Mouse (Mus musculus) embryonic facial prominence, embryonic 10.5 days (tissue): ENCODE measurements around the gene Plcb3. TPM values are rescaled to one million over a fixed set of nuclear protein-coding genes. Genes with fewer than 3 reads are reported as not detected.

Experiments used
- DNase-seq: peaks from one replicate; pipeline ENCODE4 v3.0.0-alpha.2; 2017; ENCODE audit warnings: low spot score
- H3K27ac ChIP-seq: fragments of 300-500 bp; sonication (generic); replicated peaks from 2 replicates; pipeline ENCODE4 v1.5.1; 2016; ENCODE audit warnings: mild to moderate bottlenecking
- H3K27me3 ChIP-seq: fragments of 300-500 bp; sonication (generic); replicated peaks from 2 replicates; pipeline ENCODE4 v1.6.1; 2016; ENCODE audit warnings: low read depth, mild to moderate bottlenecking; ENCODE audit not compliant: poor library complexity, severe bottlenecking
- H3K36me3 ChIP-seq: fragments of 300-500 bp; sonication (generic); replicated peaks from 2 replicates; pipeline ENCODE4 v1.6.1; 2016; ENCODE audit warnings: mild to moderate bottlenecking, moderate library complexity
- H3K4me1 ChIP-seq: fragments of 300-500 bp; sonication (generic); 2 replicates; pipeline ENCODE4 v1.6.1; 2016
- H3K4me3 ChIP-seq: fragments of 300-500 bp; sonication (generic); 2 replicates; pipeline ENCODE4 v1.5.1; 2016; ENCODE audit warnings: mild to moderate bottlenecking, moderate library complexity
- H3K9me3 ChIP-seq: fragments of 300-500 bp; sonication (generic); 2 replicates; pipeline ENCODE4 v1.6.1; 2016; ENCODE audit warnings: mild to moderate bottlenecking
- WGBS: fragments of 180-500 bp; shearing (Covaris S2); methylation state at CpG from one replicate; pipeline ENCODE4 v1.1.7; 2016; 5-methylcytosine and 5-hydroxymethylcytosine counted together
- polyA plus RNA-seq: library from polyadenylated mRNA; unstranded; fragments of >200 nt; fragmentation: Nextera tagmentation; extraction: Ambion mirVana; gene quantifications from 2 replicates; pipeline ENCODE4 v1.2.1, GENCODE M21; 2016

The Plcb3 gene
- polyA plus RNA-seq, 1 experiment from 2014 or later, result 37.0 TPM

DNA sequence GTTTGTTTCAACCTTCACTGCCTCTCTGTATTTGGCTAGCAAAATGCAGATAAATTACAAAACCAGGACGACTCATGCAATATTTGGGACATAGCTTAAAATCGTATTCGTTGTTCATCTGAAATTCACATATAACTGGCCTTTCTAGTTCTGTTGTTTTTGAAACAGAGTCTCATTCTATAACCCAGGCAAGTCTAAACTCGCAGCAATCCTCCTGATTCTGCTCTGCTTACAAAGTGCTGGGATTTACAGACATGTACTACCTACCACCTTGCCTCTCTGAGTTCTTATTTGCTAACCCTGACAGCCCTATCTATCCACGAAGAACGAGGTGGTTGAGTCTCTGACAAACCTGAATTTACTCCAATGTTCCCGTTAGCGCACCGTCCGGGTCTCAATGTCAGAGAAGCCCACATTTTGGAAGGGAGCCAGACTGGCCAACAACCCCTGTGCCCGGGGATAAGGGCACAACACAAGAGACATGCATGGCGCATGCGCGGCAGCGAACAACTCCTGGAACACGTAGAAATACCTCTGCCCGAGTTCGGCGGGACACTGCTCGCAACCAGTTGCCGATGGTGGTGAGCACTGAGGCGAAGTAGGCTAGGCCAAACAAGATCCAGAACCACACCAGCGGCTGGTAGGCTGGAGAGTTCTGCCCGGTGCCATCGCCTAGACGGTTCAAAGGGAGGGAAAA lies 49.6 kb downstream of the Plcb3 start:
- Histone ChIP-seq H3K27me3 (peaks cover 96% of the 10 kb centered on the region), H3K27ac (no peak overlapping the region; the same call in 1 of the 2 replicates), H3K36me3 (no peaks in the 10 kb centered on the region), H3K4me3 (peak overlapping the region; percentile 47), H3K9me3 (no peaks in the 10 kb centered on the region), H3K4me1 (peaks cover 39% of the 10 kb centered on the region)
- peak; percentile 65 for DNase-seq
- WGBS, result 8% methylated on average over 26 of the region's 26 CpGs

DNA sequence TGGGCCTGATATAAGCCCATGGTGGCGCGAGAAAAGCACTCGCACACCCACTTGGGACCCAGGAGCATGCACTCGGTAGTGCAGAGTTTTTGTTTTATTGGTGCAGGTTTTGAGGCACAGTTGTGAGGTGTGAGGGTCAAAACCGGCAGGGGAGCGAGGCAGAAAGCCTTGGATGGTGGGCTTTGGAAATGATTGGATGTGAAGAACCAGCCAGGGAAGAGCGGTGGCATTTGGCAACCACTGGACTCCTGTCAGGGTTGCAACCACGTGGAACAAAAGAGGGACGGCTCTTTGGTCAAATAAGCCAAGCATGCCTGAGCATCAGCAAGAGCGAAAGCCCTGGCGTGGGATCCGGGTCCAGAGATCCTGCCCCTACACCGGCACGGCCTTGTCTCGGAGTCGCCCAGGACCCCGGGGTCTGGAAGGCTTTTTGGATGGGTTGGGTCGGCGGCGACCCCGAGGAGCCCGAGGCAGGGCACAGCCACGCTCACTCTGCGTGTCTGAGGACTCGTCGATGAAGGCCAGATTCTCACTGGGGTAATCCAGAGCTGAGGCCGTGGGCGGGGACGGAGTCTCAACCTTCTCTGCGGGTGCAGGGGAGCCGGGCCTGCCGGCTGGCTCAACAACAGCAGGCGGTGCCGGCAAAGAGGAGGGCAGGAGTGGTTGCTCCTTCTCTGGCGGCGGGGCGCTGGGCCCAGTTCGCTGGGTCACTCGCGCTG lies 50.5 kb downstream of the Plcb3 start:
- Histone ChIP-seq H3K4me1 (peaks cover 48% of the 10 kb centered on the region), H3K36me3 (no peaks in the 10 kb centered on the region), H3K27ac (no peak overlapping the region), H3K27me3 (peaks cover 86% of the 10 kb centered on the region), H3K4me3 (peak overlapping the region; percentile 39), H3K9me3 (no peaks in the 10 kb centered on the region)
- peak; percentile 42 for DNase-seq
- WGBS, result 4% methylated on average over 40 of the region's 40 CpGs

DNA sequence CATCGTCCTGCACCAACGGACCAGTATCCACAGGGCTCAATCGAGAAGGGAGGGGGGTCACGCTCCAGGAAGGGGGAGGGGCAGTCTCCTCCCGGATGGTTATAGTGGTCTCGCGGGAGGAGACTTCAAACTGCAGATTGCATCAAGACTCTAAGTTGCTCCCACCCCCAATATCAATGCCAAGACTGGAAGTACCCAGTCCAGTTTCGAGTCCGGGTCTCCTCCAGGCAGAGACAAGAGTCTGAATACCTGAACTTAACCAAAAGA lies 51.0 kb downstream of the Plcb3 start, which contains the start of gene Catsperz:
Catsperz (minus strand) TSS at position 74 of the 267 bp plus-strand sequence.
- DNase-seq, result peak; percentile 45
- Histone ChIP-seq H3K4me3 (peak within 1 kb of the TSS; percentile 39), H3K27me3 (peaks cover 81% of the 10 kb centered on the region), H3K27ac (no peak within 1 kb of the TSS), H3K9me3 (no peaks in the 10 kb centered on the region), H3K4me1 (peaks cover 53% of the 10 kb centered on the region), H3K36me3 (no peaks in the 10 kb centered on the region)
- 2% methylated on average over 9 of the region's 9 CpGs for WGBS

DNA sequence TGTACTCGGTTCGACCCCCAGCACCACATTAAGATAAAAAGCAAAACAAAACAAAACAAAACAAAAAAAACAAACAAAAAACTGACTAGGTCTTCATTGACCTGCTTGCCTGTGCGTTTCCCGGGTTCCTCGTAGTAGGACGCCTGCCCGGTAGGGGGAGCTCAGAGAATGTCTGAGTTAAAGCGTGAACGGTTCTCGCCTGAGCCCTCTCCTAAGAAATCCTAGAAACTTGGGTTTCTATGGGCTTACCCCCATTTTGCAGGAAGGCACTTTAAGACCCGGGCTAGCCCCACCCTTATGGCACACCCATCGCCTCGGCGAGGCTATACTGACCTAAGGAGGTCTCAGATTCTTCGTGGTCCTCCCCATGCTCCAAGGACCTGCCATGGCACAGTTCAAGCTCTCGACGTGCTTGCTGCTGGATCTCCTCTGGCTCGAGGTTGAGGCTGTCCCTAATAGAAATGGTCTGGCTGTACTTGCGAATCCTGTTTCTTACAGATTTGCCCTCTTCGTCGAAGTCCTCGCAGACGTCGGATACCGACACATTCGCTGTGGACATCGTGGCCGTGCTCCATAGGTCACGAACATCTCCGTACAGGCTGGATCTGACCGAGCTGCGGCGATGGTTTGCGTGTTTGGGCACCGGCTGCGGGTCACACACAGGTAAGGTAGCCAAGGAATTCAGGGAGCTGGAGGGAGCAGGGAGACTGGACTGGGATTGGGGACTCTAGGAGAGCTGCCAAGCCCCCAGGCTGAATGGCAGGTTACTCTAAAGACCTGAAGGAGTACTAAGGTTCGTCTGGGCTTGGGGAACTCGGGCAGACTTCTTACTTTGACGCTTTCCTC lies 51.6 kb downstream of the Plcb3 start:
- H3K4me1 ChIP-seq, result peaks cover 59% of the 10 kb centered on the region
- peak; percentile 84 for DNase-seq
- H3K36me3 ChIP-seq, result 0 out of 2 replicates have a peak, but pooled peaks cover 5% of the 10 kb centered on the region
- peak overlapping the region; percentile 39 for H3K4me3 ChIP-seq
- H3K27ac ChIP-seq, result no peak overlapping the region
- no peaks in the 10 kb centered on the region for H3K9me3 ChIP-seq
- 3% methylated on average over 39 of the region's 39 CpGs for WGBS
- peaks cover 75% of the 10 kb centered on the region for H3K27me3 ChIP-seq

DNA sequence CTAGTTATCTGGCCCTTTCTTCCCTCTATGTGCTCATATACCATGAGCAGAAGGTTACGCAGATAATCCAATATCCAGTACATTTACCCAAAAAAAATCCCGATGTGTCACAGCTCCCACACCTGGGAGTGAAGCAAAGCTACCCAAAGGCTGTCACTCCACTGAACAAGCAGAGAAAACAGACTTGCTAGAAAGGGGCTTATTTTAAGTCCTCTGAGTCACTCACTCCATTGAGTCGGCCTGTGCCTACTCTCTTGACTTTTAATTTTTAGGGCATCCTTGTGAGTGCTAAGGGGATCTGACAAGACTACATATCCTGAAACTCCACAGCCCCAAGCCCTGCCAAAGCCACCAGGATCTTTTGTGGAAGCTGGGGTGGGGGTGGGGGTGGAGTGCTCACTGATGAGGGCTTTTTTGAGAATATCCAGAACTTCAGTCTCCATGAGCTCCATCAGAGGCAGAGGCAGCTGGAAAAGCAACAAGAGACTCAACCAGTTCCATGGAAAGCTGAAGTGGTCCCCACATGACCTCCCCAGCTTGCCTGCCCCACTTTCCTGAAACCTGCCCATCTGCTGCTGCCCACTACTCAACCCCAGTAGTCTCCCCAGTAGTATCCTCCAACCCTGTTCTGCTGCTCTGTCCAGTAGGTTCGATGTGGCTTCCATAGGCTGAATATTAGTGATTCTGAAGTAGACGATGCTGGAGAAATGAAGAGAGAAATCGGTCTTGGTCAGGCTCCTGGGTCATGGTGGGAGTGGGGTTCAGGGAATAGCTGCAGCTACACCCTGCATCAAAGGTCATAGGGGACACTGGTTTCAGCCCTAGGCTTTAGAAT lies 53.2 kb downstream of the Plcb3 start:
- WGBS, result 62% methylated on average over 6 of the region's 6 CpGs
- H3K36me3 ChIP-seq, result peaks cover 9% of the 10 kb centered on the region; the same call in 1 of the 2 replicates
- peaks cover 60% of the 10 kb centered on the region for H3K27me3 ChIP-seq
- no peak for DNase-seq
- H3K9me3 ChIP-seq, result no peaks in the 10 kb centered on the region
- no peak overlapping the region for H3K27ac ChIP-seq
- peaks cover 59% of the 10 kb centered on the region for H3K4me1 ChIP-seq
- peak overlapping the region; percentile 82 for H3K4me3 ChIP-seq

DNA sequence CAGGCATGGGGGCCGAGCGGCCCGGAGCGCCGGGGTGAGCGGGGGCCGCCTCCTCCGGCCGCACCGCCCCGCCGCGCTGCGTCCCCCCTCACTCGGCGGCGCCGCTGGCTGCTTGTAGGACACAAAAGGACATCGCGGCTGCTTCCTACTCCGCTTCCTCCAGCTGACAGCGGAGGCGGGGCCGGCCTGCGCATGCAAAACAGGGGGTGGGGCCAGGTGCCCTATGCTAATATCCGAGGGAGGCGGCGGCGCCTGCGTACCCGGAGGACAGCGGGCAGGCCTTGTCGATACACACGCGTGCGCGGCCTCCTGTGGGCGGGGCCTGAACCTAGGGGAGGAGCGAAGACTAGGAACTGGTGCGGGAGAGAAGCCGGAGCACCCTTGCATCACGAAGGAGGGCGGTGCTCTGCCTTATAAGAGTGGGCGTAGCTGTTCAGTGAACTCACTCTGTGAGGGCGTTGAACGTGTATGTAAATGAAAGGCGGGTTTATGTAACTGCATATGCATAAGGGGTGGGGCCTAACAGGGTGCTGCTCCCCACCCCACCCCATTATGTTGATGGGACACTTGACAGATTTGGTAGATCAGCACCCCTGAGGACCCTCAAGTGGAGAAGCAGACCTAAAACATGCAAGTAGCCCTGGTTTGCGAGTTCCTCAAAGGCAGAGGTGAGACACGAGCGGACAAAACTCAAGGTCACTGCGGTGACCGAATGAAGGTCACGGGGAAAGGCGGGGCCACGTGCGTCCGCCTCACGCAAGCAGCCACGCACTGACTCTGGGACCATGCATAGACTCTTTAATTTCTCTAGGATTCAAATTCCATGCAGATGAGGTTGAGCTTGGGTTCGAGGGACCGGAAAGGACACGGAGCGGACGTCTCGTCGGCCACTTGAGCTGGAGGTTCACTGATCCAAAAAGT lies 54.4 kb downstream of the Plcb3 start, which contains the start of gene Esrra:
Esrra (minus strand) TSS at position 167 of the 921 bp plus-strand sequence.
- Histone ChIP-seq H3K27ac (peak within 1 kb of the TSS; percentile 91), H3K36me3 (peaks cover 10% of the 10 kb centered on the region; the same call in 1 of the 2 replicates), H3K9me3 (no peaks in the 10 kb centered on the region), H3K4me3 (peak within 1 kb of the TSS; percentile 82), H3K4me1 (peaks cover 53% of the 10 kb centered on the region), H3K27me3 (peaks cover 48% of the 10 kb centered on the region)
- DNase-seq, result peak; percentile 100
- under 1% methylated on average over 66 of the region's 66 CpGs for WGBS

DNA sequence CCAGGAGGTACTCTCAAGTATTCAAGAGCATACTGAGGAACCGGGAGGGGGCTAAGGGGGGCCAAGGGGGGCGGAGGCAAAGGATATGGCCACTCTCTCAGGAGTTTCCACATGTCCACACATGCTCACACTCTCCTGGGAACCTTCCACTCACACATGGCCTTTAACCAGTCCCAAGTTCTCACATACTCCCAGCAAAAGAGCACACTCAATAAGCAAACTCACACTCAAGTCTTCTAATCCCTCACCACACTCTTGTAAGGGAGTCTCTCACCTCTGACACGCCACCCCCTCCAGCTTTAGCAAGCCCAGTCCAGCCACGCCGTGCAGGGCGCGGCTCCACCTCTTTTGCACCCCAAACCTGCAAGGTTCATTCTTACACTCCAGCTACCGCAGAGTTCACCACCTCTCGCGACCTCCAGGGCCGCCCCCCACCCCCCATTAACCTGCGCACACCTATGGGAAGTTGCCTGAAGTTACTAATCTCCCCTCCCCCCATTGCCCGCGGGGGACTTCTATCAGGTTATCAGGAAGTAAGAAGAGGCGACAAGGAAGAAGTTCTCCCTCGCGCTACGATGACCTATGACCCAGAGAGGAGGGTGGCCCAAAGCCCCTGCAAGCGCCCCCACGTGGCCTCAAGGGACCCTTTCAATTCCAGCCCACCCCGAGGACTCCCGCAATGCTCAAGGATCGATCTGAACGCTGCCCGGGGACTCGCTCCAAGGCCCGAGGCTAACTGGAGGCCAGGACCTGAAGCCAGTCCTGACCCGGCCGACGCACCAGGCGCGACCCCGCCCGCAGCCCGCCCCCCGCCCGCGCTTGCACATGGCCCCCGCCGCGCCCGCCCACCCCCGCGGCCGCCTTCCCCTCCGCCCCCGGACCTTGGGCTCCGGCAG lies 55.3 kb downstream of the Plcb3 start:
- DNase-seq, result no peak
- H3K4me1 ChIP-seq, result peaks cover 47% of the 10 kb centered on the region
- peak overlapping the region; percentile 91 for H3K27ac ChIP-seq
- 2% methylated on average over 48 of the region's 48 CpGs for WGBS
- H3K4me3 ChIP-seq, result peak overlapping the region; percentile 82
- H3K9me3 ChIP-seq, result no peaks in the 10 kb centered on the region
- peaks cover 10% of the 10 kb centered on the region; the same call in 1 of the 2 replicates for H3K36me3 ChIP-seq
- H3K27me3 ChIP-seq, result peaks cover 38% of the 10 kb centered on the region

DNA sequence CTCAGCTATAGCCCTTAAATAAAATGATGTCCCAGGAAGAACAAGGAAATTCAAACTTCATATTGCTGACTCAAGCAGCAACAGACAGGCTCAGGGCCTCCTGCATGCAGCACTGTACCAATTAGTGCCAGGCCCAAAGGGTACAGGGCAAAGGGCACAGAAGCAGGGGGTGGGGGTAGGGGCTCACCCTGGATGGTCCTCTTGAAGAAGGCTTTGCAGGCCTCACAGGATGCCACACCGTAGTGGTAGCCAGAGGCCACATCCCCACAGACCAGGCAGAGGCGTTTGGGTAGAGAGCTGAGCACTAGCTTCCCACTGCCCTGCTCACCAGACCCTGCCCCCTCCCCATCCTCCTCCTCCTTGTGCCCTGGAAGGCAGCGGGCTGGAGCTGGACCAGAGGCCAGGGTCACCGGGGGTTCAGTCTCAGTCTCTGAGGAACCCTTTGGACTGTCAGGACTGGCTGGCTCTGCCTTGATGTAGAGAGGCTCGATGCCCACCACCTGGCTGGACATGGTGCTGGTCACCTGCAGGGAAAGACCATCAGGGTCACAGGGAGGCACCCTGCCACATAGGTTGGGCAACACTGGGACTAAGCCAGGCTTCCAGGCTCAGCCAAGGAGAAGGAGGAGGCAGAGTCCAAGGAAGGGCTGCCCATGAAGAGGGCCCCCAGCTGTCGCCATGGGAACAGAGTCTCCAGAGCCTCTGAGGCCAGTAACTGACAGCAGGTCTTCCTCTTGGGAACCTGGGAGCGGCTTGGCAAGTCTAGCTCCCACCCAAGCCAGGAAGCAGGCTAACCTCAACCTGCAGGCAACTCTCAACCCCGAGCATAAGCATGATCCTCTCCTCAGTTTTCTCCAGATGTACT lies 56.2 kb downstream of the Plcb3 start:
- peak; percentile 48 for DNase-seq
- H3K27ac ChIP-seq, result peak overlapping the region; percentile 91

DNA sequence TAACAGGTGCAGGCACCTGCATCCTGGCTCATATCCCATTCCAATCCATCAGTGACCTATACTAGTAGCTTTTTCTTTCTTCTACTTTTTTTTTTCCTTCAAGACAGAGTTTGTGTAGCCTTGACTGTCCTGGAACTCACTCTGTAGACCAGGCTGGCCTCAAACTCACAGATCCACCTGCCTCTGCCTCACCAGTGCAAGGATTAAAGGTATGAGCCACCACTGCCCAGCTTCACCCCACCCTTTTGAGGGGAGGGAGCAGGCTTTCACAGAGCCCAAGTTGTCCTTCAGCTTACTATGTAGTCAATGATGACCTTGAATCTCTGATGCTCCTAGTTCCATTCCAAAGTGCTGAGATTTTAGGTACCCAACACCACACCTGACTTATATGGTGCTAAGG lies 56.8 kb downstream of the Plcb3 start:
- DNase-seq, result no peak
- peaks cover 32% of the 10 kb centered on the region for H3K4me1 ChIP-seq
- H3K27me3 ChIP-seq, result peaks cover 23% of the 10 kb centered on the region
- peaks cover 10% of the 10 kb centered on the region; the same call in 1 of the 2 replicates for H3K36me3 ChIP-seq
- H3K4me3 ChIP-seq, result no peak overlapping the region; the same call in 1 of the 2 replicates
- H3K9me3 ChIP-seq, result no peaks in the 10 kb centered on the region
- no peak overlapping the region for H3K27ac ChIP-seq

More for the DNA sequence above, 56.2 kb downstream of the Plcb3 start:
- H3K36me3 ChIP-seq, result peaks cover 10% of the 10 kb centered on the region; the same call in 1 of the 2 replicates
- peaks cover 38% of the 10 kb centered on the region for H3K4me1 ChIP-seq
- H3K4me3 ChIP-seq, result peak overlapping the region; percentile 82
- no peaks in the 10 kb centered on the region for H3K9me3 ChIP-seq
- peaks cover 30% of the 10 kb centered on the region for H3K27me3 ChIP-seq
- 41% methylated on average over 8 of the region's 8 CpGs for whole genome bisulfite sequencing

DNA sequence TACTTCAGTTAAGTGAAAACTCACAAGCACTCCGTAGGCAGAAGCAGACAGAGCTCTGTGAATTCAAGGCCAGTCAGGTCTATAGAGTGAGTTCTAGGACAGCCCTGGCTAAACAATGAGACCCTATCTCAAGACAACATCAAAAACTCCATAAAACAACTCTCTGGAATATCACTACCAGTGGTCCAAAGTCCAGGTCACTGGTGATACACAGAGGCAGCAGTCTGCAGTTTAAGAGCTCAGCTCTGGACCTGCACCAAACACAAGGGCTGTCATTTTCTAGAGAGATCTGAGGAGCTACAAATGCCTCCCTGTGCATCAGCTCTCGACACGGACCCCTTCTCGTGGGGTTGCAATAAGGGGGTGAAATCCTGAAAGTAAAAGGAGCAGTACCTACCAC lies 57.9 kb downstream of the Plcb3 start:
- 83% methylated on average over 4 of the region's 4 CpGs for WGBS

More for the DNA sequence above, 57.9 kb downstream of the Plcb3 start:
- H3K27me3 ChIP-seq, result peaks cover 12% of the 10 kb centered on the region
- no peak for DNase-seq
- H3K36me3 ChIP-seq, result peaks cover 20% of the 10 kb centered on the region
- H3K4me1 ChIP-seq, result peaks cover 32% of the 10 kb centered on the region
- no peak overlapping the region for H3K27ac ChIP-seq
- H3K4me3 ChIP-seq, result no peak overlapping the region
- no peaks in the 10 kb centered on the region for H3K9me3 ChIP-seq
